Mouse (Mus musculus) hindbrain, embryonic 14.5 days (tissue): ENCODE measurements around the gene Lhx6. TPM values are rescaled to one million over a fixed set of nuclear protein-coding genes. Genes with fewer than 3 reads are reported as not detected.

Experiments used
- polyA plus RNA-seq: library from polyadenylated mRNA; unstranded; fragments of >200 nt; fragmentation: Nextera tagmentation; extraction: Ambion mirVana; gene quantifications from 2 replicates; pipeline ENCODE4 v1.2.1, GENCODE M21; 2014

Gene Lhx6
- polyA plus RNA-seq, 1 experiment from 2014 or later = 1.2 TPM

Other genes starting within 250 kb of the Lhx6 start
- 6.6 and 7.9 TPM in 2 replicates for gene Ttll11, start 125.5 kb downstream of the Lhx6 start, polyA plus RNA-seq
- 324 and 335 TPM in 2 replicates for gene Ndufa8, start 56.0 kb downstream of the Lhx6 start, polyA plus RNA-seq
- 3.1 and 4.2 TPM in 2 replicates for gene Morn5, start 56.0 kb downstream of the Lhx6 start, polyA plus RNA-seq
- 30.8 and 33.3 TPM in 2 replicates for gene Mrrf, start 31.0 kb upstream of the Lhx6 start, polyA plus RNA-seq
- 130 and 137 TPM in 2 replicates for gene Rbm18, start 31.4 kb upstream of the Lhx6 start, polyA plus RNA-seq
- 6.5 and 7.6 TPM in 2 replicates for gene Ptgs1, start 125.0 kb upstream of the Lhx6 start, polyA plus RNA-seq